Mouse (Mus musculus): ENCODE data around the gene Cdkal1.
A peak's percentile ranks its signal among the peaks of the same experiment; 100 is the strongest.

Cdkal1 gene

GRCm38 (mm10) chr13:29502481-29503146 is 352.9 kb downstream of the Cdkal1 start:
- no peak for DNase-seq (ENCODE audit: low spot score in 2 of 2)

GRCm38 (mm10) chr13:29501173-29501572 is 354.3 kb downstream of the Cdkal1 start:
- DNase-seq (ENCODE audit: low spot score in 2 of 2): no peak

GRCm38 (mm10) chr13:29499750-29500149 is 355.7 kb downstream of the Cdkal1 start:
- no peak for DNase-seq (ENCODE audit: low spot score in 2 of 2)

GRCm38 (mm10) chr13:29497286-29497685 is 358.2 kb downstream of the Cdkal1 start:
- DNase-seq (ENCODE audit: low spot score in 2 of 2): no peak

- DNase-seq (ENCODE audit: low spot score in 2 of 2): no peak
Observed at GRCm38 (mm10) chr13:29490341-29490740, 365.1 kb downstream of the Cdkal1 start.

GRCm38 (mm10) chr13:29489476-29489875 is 366.0 kb downstream of the Cdkal1 start:
- no peak for DNase-seq (ENCODE audit: low spot score in 2 of 2)

GRCm38 (mm10) chr13:29486709-29487108 is 368.8 kb downstream of the Cdkal1 start:
- DNase-seq (ENCODE audit: low spot score in 2 of 2): no peak

GRCm38 (mm10) chr13:29483950-29484349 is 371.5 kb downstream of the Cdkal1 start:
- no peak for DNase-seq (ENCODE audit: low spot score in 2 of 2)

GRCm38 (mm10) chr13:29482147-29482863 is 373.2 kb downstream of the Cdkal1 start:
- no peak for DNase-seq (ENCODE audit: low spot score in 2 of 2)

GRCm38 (mm10) chr13:29476421-29476820 is 379.1 kb downstream of the Cdkal1 start:
- no peak for DNase-seq (ENCODE audit: low spot score in 2 of 2)

- DNase-seq (ENCODE audit: low spot score in 2 of 2): no peak
Observed at GRCm38 (mm10) chr13:29474301-29474700, 381.2 kb downstream of the Cdkal1 start.

GRCm38 (mm10) chr13:29473779-29474178 is 381.7 kb downstream of the Cdkal1 start:
- DNase-seq (ENCODE audit: low spot score in 2 of 2): no peak

GRCm38 (mm10) chr13:29462271-29462670 is 393.2 kb downstream of the Cdkal1 start:
- DNase-seq (ENCODE audit: low spot score in 2 of 2): no peak

- DNase-seq (ENCODE audit: low spot score in 2 of 2): peak in 1 of 2 experiments; percentile 30
Observed at GRCm38 (mm10) chr13:29460741-29461140, 394.7 kb downstream of the Cdkal1 start.

GRCm38 (mm10) chr13:29458385-29458784 is 397.1 kb downstream of the Cdkal1 start:
- DNase-seq (ENCODE audit: low spot score in 2 of 2): no peak

- DNase-seq (ENCODE audit: low spot score in 2 of 2): no peak
Observed at GRCm38 (mm10) chr13:29437067-29437466, 418.4 kb downstream of the Cdkal1 start.

GRCm38 (mm10) chr13:29434726-29435125 is 420.7 kb downstream of the Cdkal1 start:
- no peak for DNase-seq (ENCODE audit: low spot score in 2 of 2)

- DNase-seq (ENCODE audit: low spot score in 2 of 2): no peak
Observed at GRCm38 (mm10) chr13:29430919-29431318, 424.6 kb downstream of the Cdkal1 start.

- DNase-seq (ENCODE audit: low spot score in 2 of 2): no peak
Observed at GRCm38 (mm10) chr13:29429877-29430276, 425.6 kb downstream of the Cdkal1 start.

- no peak for DNase-seq (ENCODE audit: low spot score in 2 of 2)
Observed at GRCm38 (mm10) chr13:29429196-29429595, 426.3 kb downstream of the Cdkal1 start.

GRCm38 (mm10) chr13:29416450-29417136 is 438.9 kb downstream of the Cdkal1 start:
- no peak for DNase-seq (ENCODE audit: low spot score in 2 of 2)

- DNase-seq (ENCODE audit: low spot score in 2 of 2): no peak
Observed at GRCm38 (mm10) chr13:29415967-29416366, 439.5 kb downstream of the Cdkal1 start.

GRCm38 (mm10) chr13:29414878-29415277 is 440.6 kb downstream of the Cdkal1 start:
- no peak for DNase-seq (ENCODE audit: low spot score in 2 of 2)

Measured in frontal cortex, postnatal 36 days (tissue).